Mouse (Mus musculus) gastrocnemius, adult 2 months (tissue): ENCODE measurements around the gene Mrpl12. TPM values are rescaled to one million over a fixed set of nuclear protein-coding genes. Genes with fewer than 3 reads are reported as not detected.

Source experiments
- DNase-seq: peaks from one replicate; pipeline ENCODE4 v3.0.0; 2022
- H3K27ac ChIP-seq: fragments of 200-600 bp; 2 replicates; pipeline ENCODE4 v1.8.1; 2022; ENCODE audit warnings: mild to moderate bottlenecking
- H3K4me3 ChIP-seq: fragments of 200-600 bp; 2 replicates; pipeline ENCODE4 v1.8.1; 2022; ENCODE audit warnings: mild to moderate bottlenecking, moderate library complexity
- CTCF ChIP-seq: fragments of 200-600 bp; IDR thresholded peaks from 2 replicates; pipeline ENCODE4 v1.8.1; 2022; ENCODE audit warnings: antibody characterized with exemption, mild to moderate bottlenecking, moderate library complexity
- intact Hi-C: fragments of 180-260 bp; cut with DNase I; formaldehyde crosslinking; loops from one replicate; pipeline ENCODE4 v1.15.1; 2025
- total RNA-seq, 2 experiments: library from RNA; stranded (reverse); gene quantifications; 2 replicates each; pipeline ENCODE4 v1.2.3; 2021

Mrpl12 gene
- total RNA-seq, 2 experiments from 2014 or later: 120 to 177 TPM

DNA sequence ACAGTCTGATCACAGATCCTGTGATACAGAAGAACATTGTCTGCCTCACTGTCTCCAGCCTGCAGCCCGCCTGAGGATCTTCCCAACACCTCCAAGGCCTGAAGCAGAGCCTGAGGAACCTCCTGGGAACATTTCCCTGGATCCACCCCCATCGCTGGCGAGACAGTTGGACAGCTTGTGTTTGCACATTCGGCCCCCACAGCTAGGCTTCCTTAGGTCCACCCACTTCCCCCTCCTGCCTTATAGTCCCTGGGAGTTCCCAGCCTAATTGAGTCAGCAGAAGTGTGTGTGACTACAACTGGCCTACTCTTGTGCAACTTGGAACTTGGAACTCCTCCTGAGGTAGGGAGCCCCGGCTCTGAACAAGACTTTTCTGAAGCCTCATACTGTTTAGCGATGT lies 33.6 kb downstream of the Mrpl12 start:
- intact Hi-C loops: no loop called here
- Histone ChIP-seq H3K4me3 (peak overlapping the region; percentile 26), H3K27ac (peak overlapping the region; percentile 78)
- DNase-seq: peak; percentile 65
- no peak for TF ChIP-seq CTCF

DNA sequence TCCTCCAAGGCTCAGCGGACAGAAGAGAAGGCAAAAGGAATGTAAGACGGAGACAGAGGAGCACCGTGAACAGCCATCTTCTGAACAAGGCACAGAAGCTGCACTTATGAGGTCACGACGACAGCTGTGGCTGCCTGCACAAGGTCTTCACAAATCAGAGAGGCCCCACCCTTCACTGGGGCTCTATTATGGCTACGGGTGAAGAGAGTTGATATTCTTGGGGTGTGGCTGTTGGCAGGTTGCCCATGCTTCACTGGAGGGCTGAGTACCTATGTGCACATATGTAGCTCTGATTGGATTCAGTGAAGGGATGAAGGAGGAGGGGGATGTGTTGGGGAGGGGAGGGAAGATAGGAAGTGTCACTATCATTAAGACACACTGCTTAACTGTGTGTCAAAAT lies 34.1 kb downstream of the Mrpl12 start:
- no peak for DNase-seq
- no peak for TF ChIP-seq CTCF
- peak overlapping the region; percentile 26 for H3K4me3 ChIP-seq
- intact Hi-C loops: no loop called here
- H3K27ac ChIP-seq: peak overlapping the region; percentile 78

DNA sequence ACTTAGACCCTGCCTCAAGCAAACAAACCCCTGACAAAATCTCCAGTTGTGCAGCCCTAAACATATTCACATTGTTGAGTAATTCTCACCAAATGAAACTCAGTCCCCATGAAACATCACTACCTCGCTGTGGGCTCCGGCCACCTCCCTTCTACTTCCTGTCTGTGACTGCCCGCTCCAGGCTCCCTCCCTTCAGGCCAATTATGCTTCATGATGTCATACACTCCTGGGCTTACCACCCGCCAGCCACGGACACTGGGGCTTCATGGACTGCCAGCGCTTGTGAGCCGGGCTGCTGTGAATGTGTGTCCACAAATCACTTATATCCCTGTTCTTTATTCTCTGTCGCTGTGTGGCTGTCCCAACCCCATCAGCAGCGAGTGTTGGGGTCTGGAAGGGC lies 35.3 kb downstream of the Mrpl12 start:
- Histone ChIP-seq H3K27ac (peak overlapping the region; percentile 83), H3K4me3 (peak overlapping the region; percentile 52)
- TF ChIP-seq CTCF: no peak
- DNase-seq: peak; percentile 82
- intact Hi-C loops: loop anchor here (2.0 kb wide), 2 partner anchors 19 to 29 kb away; partner anchors contain the start of gene Mcrip1

DNA sequence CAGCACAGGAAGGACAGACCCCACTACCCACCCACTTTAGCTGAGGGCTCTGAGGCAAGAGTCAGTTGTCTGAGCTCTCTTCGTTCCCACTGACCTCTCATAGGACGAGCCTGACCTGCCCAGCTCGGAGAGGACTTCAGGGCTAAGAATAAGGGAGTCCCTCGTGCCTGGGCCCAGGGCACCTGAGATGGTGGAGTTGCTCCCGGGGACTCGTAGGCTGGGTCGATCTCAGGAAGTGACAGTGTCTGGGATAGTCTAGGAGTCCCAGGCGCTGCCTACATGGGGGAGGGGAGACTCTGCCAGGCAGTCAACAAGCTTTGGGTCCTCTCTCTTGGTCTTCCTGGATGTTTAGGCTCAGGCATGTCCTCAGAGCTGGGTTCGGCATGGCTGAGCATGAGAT lies 36.1 kb downstream of the Mrpl12 start:
- no peak for TF ChIP-seq CTCF
- peak overlapping the region; percentile 52 for H3K4me3 ChIP-seq
- no peak for DNase-seq
- H3K27ac ChIP-seq: peak overlapping the region; percentile 83
- intact Hi-C loops: loop anchor here (2.0 kb wide), 2 partner anchors 18 to 28 kb away; partner anchors contain the start of gene Mcrip1

DNA sequence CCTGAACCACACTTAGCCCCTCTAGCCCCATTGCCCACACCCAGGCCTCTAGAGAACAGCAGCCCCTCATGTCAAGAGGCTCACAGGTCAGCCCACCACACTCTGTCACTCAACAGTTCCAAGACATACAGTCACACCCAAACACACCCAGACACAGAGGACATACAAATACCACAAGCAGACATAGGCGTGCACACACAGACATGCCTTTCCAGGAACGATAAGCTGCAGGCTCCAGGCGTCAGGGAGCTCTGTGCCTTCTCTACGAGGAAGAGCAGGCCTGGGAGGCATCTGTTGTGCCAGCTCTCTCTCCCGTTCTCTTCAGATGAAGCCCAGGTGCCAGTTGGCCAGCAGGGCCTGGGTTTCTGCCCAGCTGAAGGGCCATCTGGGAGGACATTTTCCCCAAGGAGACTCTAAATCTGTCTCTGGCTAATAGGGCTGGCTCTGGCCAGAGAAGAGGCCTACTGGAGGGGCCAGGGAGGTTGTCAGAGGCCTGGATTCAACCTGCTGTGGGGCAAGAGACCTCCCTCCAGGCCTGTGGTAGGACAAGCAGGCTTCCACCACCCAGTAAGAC lies 36.6 kb downstream of the Mrpl12 start:
- peak overlapping the region; percentile 83 for H3K27ac ChIP-seq
- peak; percentile 93 for DNase-seq
- peak overlapping the region; percentile 52 for H3K4me3 ChIP-seq
- intact Hi-C loops: loop anchor here (2.0 kb wide), 2 partner anchors 18 to 28 kb away; partner anchors contain the start of gene Mcrip1
- TF ChIP-seq CTCF: no peak

DNA sequence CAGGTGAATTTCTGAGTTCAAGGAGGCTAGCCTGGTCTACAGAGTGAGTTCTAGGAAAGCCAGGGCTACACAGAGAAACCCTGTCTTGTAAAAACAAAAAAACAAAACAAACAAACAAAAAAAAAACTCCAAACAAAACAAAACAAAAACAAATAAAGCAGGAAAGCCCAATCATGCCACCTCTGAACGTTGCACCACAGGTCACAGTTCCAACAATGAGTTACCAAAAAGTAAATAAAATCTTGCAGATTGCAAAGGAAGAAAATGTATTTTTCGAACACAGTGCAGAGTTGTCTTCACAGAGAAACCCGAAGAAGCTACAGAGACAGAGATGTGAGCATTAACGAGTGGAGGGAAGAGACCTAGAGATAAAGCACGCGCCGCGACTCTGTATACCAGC lies 38.2 kb downstream of the Mrpl12 start:
- intact Hi-C loops: no loop called here

DNA sequence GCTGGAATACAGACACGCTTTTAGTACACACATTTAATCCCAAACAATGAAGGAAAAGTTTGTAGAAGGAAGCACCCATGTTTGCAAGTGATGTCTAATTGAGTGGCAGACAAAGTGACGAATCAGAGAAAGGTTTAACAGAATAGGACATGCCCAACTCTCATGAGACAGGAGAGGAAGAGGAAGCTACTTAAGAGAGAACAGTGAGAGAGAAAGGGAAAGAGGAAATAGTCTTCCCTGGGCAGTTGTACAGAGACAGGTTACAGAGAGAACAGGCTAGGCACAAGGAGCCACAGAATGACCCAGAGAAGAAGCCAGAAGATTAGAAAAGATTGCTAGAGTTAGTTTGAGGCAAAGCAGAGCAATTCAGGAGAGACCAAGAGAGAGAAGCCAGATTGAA lies 41.5 kb downstream of the Mrpl12 start:
- no peak for TF ChIP-seq CTCF
- intact Hi-C loops: no loop called here
- no peak for DNase-seq
- no peak overlapping the region for H3K27ac ChIP-seq
- no peak overlapping the region for H3K4me3 ChIP-seq

More for the DNA sequence above, 38.2 kb downstream of the Mrpl12 start:
- H3K4me3 ChIP-seq: no peak overlapping the region
- DNase-seq: no peak
- TF ChIP-seq CTCF: no peak
- H3K27ac ChIP-seq: no peak overlapping the region

DNA sequence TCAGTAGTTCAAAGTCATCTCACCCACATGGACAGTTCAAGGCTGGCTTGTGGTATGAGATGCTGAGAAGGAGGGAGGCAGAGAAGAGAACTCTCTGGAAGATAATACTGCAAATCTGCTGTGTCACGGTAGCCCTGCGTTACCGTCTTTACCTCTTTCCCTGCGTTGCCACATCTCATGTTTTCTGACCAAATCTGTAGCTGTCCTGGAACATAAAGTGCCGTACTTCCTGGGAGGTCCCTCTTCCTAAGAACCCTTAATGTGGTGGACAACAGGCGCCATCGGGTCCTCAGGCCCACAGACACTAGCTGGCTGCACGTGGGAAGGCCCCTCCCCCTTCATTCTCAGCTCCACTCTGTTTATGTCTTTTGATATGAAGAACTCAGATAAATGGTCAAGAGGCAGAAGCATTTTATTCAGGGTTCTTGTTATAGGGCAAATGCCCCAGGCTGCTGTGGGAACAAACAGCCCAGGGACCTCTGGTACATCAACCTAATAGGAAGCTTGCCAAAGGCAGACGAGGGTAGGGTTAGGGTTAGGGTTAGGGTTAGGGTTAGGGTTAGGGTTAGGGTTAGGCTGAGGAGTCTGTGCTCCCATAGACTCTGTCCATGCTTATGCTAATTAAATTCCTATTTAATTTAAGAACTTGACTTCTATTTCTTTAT lies 43.4 kb downstream of the Mrpl12 start:
- no peak for DNase-seq
- Histone ChIP-seq H3K4me3 (no peak overlapping the region), H3K27ac (no peak overlapping the region)
- no peak for TF ChIP-seq CTCF
- intact Hi-C loops: no loop called here

DNA sequence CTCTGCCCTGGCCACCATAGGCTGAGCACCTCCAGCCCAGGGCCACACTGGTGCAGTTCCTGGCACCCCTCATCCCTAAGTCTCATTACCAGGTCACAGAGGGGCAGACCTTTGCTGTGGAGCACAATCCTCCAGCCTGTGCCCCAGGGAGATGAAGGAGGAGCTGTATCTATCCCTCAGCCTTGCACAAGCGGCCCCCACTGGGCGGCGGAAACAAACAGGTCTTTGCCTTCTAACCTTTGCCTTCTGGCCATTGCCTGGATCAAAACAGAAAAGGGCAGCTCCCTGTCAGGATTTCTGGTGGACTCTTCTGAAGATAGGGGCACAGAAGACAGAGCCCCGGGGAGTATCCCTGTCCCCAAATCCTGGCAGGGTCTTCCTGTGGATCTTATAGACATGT lies 44.5 kb downstream of the Mrpl12 start:
- intact Hi-C loops: no loop called here
- no peak for DNase-seq

DNA sequence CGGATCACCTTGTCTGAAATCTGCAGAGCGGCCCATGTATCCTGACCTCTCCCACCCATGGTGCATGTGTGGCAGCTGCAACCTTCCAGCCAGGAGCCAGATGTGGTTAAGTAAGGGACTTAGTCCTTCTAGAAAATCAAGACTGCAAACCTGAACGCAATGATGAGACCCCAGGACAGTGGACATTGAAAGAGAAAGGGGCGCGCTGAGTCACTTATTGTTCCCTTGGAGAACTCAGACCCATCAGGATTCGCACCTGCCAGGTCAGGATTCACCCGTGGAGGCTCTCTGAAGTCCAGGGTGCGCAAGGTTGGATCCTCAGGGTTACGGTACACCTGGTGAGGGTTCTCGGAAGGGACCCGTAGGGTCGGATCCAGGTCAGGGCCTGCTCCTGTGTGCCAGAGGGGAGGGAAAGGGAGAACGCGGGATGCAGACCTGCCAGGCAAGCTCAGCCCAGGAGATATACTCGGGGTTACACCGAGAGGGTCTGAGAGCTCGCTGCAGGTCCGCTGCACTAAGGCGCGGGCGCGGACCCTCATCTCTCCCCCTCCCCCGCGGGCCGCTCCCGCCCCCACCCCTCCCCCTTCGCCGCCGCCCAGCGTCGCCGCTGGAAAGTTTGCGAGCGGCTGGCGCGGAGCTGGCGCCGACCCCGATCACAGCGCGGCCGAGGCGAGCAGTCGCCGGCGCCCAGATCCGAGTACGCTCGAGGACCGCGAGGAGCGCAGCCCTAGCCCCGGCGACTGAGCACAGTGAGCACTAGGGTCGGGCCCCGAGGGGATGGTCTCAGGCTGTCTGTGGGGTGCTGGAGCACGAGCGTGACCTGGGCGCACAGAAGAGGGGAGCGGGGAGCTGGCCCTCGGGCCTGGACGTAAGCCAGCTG lies 45.9 kb downstream of the Mrpl12 start, which contains the start of gene Gcgr:
Gene Gcgr, plus strand, starts transcription at position 615 of the 880 bp plus-strand sequence.
- Histone ChIP-seq H3K27ac (no peak within 1 kb of the TSS), H3K4me3 (peak within 1 kb of the TSS; percentile 64)
- TF ChIP-seq CTCF: no peak
- intact Hi-C loops: no loop called here
- DNase-seq: peak; percentile 55

More for the DNA sequence above, 44.5 kb downstream of the Mrpl12 start:
- Histone ChIP-seq H3K27ac (no peak overlapping the region), H3K4me3 (no peak overlapping the region)
- TF ChIP-seq CTCF: no peak

DNA sequence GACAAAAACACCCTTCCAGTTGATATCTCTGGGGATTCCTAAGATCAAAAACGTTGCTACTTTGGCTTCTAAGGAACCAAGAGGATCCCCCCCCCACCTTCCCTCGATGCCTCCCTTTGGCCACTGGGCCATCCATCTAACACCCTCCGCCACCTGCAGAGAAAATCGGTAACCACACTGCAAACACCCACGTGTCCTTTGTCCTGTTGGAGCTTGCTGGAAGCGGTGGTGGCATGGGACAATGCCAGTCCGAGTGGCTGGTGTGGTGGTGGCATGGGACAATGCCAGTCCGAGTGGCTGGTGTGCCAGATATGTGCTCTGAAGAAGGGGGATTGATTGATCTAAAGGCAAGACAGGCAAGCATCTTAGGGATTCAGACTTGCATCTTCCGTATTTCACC lies 47.2 kb downstream of the Mrpl12 start:
- no peak for TF ChIP-seq CTCF
- intact Hi-C loops: no loop called here
- Histone ChIP-seq H3K27ac (no peak overlapping the region), H3K4me3 (no peak overlapping the region)
- DNase-seq: no peak

DNA sequence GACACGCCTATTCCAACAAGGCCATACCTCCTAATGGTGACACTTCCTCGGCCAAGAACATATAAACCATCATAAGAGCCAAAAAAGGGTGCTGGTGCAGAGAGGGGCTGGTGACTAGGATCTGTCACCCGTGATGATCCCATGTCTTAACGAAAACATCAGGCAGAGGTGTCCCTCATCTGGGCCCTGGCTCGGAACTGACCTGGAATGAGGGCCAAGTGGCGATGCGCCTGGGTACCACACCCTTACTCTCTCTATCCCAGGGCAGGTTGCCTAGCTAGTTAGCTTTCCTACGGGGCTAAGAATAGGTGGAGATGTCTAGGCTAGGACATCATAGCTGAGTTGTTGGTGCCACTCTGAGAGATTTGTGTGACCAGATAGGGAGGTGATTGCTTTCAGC lies 49.7 kb downstream of the Mrpl12 start:
- Histone ChIP-seq H3K4me3 (no peak overlapping the region), H3K27ac (no peak overlapping the region)
- intact Hi-C loops: no loop called here
- TF ChIP-seq CTCF: no peak
- DNase-seq: no peak

DNA sequence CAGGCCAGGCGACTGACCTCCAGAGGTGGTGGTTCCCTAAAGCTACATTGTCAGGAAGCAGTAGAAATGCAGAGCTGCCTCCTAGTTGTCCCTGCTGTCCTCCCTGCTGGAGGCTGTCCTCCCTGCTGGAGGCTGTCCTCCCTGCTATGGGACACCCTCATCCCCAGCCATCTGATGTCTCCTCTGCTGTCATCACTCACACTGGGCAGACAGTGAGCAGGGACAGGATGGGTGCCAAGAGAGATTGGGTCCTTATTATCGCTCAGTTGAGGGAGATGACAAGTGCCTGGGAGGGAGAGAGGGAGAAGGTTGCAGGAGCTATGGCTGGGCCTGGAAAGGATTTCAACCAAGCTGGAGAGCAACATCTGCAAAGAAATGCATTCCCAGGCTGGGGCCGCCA lies 50.7 kb downstream of the Mrpl12 start:
- DNase-seq: no peak
- Histone ChIP-seq H3K4me3 (no peak overlapping the region), H3K27ac (no peak overlapping the region)
- TF ChIP-seq CTCF: no peak
- intact Hi-C loops: no loop called here
